Mouse (Mus musculus): ENCODE results near the gene Gm49388.
"Not testable (repeated sequence)": the region's sequence is repeated elsewhere in the genome, so short reads cannot be mapped to it uniquely, and the experiment has no call there.

Gene Gm49388

GRCm38 (mm10) chr7:127768346-127768996, 16.9 kb upstream of the Gm49388 start:
- no peak for DNase-seq (ENCODE audit: low read depth, low spot score)

- DNase-seq (ENCODE audit: low read depth, low spot score) = peak; percentile 79
Observed at GRCm38 (mm10) chr7:127768997-127769593, 16.3 kb upstream of the Gm49388 start.

GRCm38 (mm10) chr7:127769651-127770038, 15.8 kb upstream of the Gm49388 start, which contains the start of gene Orai3:
Gene Orai3, plus strand, starts transcription at chr7:127769815.
- DNase-seq (ENCODE audit: low read depth, low spot score) = no peak

GRCm38 (mm10) chr7:127770039-127770905, 15.1 kb upstream of the Gm49388 start:
- DNase-seq (ENCODE audit: low read depth, low spot score) = no peak

- no peak for DNase-seq (ENCODE audit: low read depth, low spot score)
Observed at GRCm38 (mm10) chr7:127771262-127771661, 14.1 kb upstream of the Gm49388 start.

- no peak for DNase-seq (ENCODE audit: low read depth, low spot score)
Observed at GRCm38 (mm10) chr7:127772080-127772479, 13.3 kb upstream of the Gm49388 start.

GRCm38 (mm10) chr7:127772557-127772956, 12.9 kb upstream of the Gm49388 start:
- no peak for DNase-seq (ENCODE audit: low read depth, low spot score)

- no peak for DNase-seq (ENCODE audit: low read depth, low spot score)
Observed at GRCm38 (mm10) chr7:127773664-127774384, 11.6 kb upstream of the Gm49388 start.

- not testable (repeated sequence) for DNase-seq (ENCODE audit: low read depth, low spot score)
Observed at GRCm38 (mm10) chr7:127775837-127776236, 9.6 kb upstream of the Gm49388 start.

GRCm38 (mm10) chr7:127776426-127776825, 9.0 kb upstream of the Gm49388 start, which contains the start of gene Setd1a:
Gene Setd1a, plus strand, starts transcription at chr7:127776670.
- DNase-seq (ENCODE audit: low read depth, low spot score) = peak; percentile 78

- DNase-seq (ENCODE audit: low read depth, low spot score) = peak; percentile 97
Observed at GRCm38 (mm10) chr7:127776878-127777473, 8.4 kb upstream of the Gm49388 start.

GRCm38 (mm10) chr7:127777474-127778266, 7.7 kb upstream of the Gm49388 start:
- DNase-seq (ENCODE audit: low read depth, low spot score) = no peak

- no peak for DNase-seq (ENCODE audit: low read depth, low spot score)
Observed at GRCm38 (mm10) chr7:127778350-127778749, 7.1 kb upstream of the Gm49388 start.

- no peak for DNase-seq (ENCODE audit: low read depth, low spot score)
Observed at GRCm38 (mm10) chr7:127797076-127797845, 11.9 kb downstream of the Gm49388 start.

- no peak for DNase-seq (ENCODE audit: low read depth, low spot score)
Observed at GRCm38 (mm10) chr7:127798591-127798990, 13.2 kb downstream of the Gm49388 start.

- DNase-seq (ENCODE audit: low read depth, low spot score) = no peak
Observed at GRCm38 (mm10) chr7:127799211-127799610, 13.8 kb downstream of the Gm49388 start.

GRCm38 (mm10) chr7:127799738-127800137, 14.3 kb downstream of the Gm49388 start:
- no peak for DNase-seq (ENCODE audit: low read depth, low spot score)

GRCm38 (mm10) chr7:127800435-127801009, 15.1 kb downstream of the Gm49388 start, which contains the start of gene Hsd3b7:
Gene Hsd3b7, plus strand, starts transcription at chr7:127800604.
- peak; percentile 78 for DNase-seq (ENCODE audit: low read depth, low spot score)

GRCm38 (mm10) chr7:127801010-127801621, 15.7 kb downstream of the Gm49388 start:
- DNase-seq (ENCODE audit: low read depth, low spot score) = no peak

All from retina, postnatal 7 days (tissue).